Mouse (Mus musculus) midbrain, embryonic 10.5 days (tissue): ENCODE measurements around the gene Plekhg1. TPM values are rescaled to one million over a fixed set of nuclear protein-coding genes. Genes with fewer than 3 reads are reported as not detected.
A peak's percentile ranks its signal among the peaks of the same experiment; 100 is the strongest.

Source experiments
- DNase-seq: peaks from one replicate; pipeline ENCODE4 v3.0.0-alpha.2; 2017; ENCODE audit warnings: low spot score
- H3K27ac ChIP-seq: fragments of 300-500 bp; sonication (generic); replicated peaks from 2 replicates; pipeline ENCODE4 v1.5.1; 2016; ENCODE audit warnings: mild to moderate bottlenecking
- H3K27me3 ChIP-seq: fragments of 300-500 bp; sonication (generic); 2 replicates; pipeline ENCODE4 v1.6.1; 2016; ENCODE audit warnings: low read depth, mild to moderate bottlenecking; ENCODE audit not compliant: poor library complexity, severe bottlenecking
- H3K36me3 ChIP-seq: fragments of 300-500 bp; sonication (generic); 2 replicates; pipeline ENCODE4 v1.6.1; 2016; ENCODE audit warnings: mild to moderate bottlenecking, moderate library complexity
- H3K4me1 ChIP-seq: fragments of 300-500 bp; sonication (generic); 2 replicates; pipeline ENCODE4 v1.6.1; 2016
- H3K4me3 ChIP-seq: fragments of 300-500 bp; sonication (generic); 2 replicates; pipeline ENCODE4 v1.5.1; 2016; ENCODE audit warnings: mild to moderate bottlenecking, moderate library complexity
- H3K9me3 ChIP-seq: fragments of 300-500 bp; sonication (generic); replicated peaks from 2 replicates; pipeline ENCODE4 v1.6.1; 2016; ENCODE audit warnings: mild to moderate bottlenecking
- WGBS: fragments of 180-500 bp; shearing (Covaris S2); methylation state at CpG from one replicate; pipeline ENCODE4 v1.1.7; 2016; 5-methylcytosine and 5-hydroxymethylcytosine counted together
- polyA plus RNA-seq: library from polyadenylated mRNA; unstranded; fragments of >200 nt; fragmentation: Nextera tagmentation; extraction: Ambion mirVana; gene quantifications from 2 replicates; pipeline ENCODE4 v1.2.1, GENCODE M21; 2016

Gene Plekhg1
- polyA plus RNA-seq, 1 experiment from 2014 or later, result 11.7 TPM

- no peaks in the 10 kb centered on the region for H3K27me3 ChIP-seq
- H3K4me1 ChIP-seq, result peaks cover 12% of the 10 kb centered on the region
- 81% methylated on average over 3 of the region's 3 CpGs for WGBS
- H3K27ac ChIP-seq, result no peak overlapping the region
- peaks cover 30% of the 10 kb centered on the region for H3K36me3 ChIP-seq
- no peak for DNase-seq
- H3K4me3 ChIP-seq, result no peak overlapping the region
- H3K9me3 ChIP-seq, result no peaks in the 10 kb centered on the region
Measured at GRCm38 (mm10) chr10:3969026-3969425, 228.9 kb downstream of the Plekhg1 start.

GRCm38 (mm10) chr10:3972237-3972636, 232.1 kb downstream of the Plekhg1 start:
- Histone ChIP-seq H3K27ac (no peak overlapping the region), H3K4me1 (peaks cover 30% of the 10 kb centered on the region), H3K4me3 (peak overlapping the region; percentile 65; the same call in 1 of the 2 replicates), H3K27me3 (no peaks in the 10 kb centered on the region), H3K36me3 (0 out of 2 replicates have a peak, but pooled peaks cover 1% of the 10 kb centered on the region), H3K9me3 (no peaks in the 10 kb centered on the region)
- WGBS, result 88% methylated on average over 9 of the region's 9 CpGs
- DNase-seq, result no peak

- H3K9me3 ChIP-seq, result no peaks in the 10 kb centered on the region
- no peaks in the 10 kb centered on the region for H3K36me3 ChIP-seq
- H3K27ac ChIP-seq, result peak within 1 kb of the TSS; percentile 95
- WGBS, result under 1% methylated on average over 40 of the region's 40 CpGs
- H3K4me1 ChIP-seq, result peaks cover 34% of the 10 kb centered on the region
- H3K27me3 ChIP-seq, result no peaks in the 10 kb centered on the region
- peak within 1 kb of the TSS; percentile 65 for H3K4me3 ChIP-seq
- DNase-seq, result peak; percentile 89
Measured at GRCm38 (mm10) chr10:3972981-3973588, 232.9 kb downstream of the Plekhg1 start, which contains the start of gene Mthfd1l. Gene Mthfd1l, plus strand, starts transcription at chr10:3973118.

DNA sequence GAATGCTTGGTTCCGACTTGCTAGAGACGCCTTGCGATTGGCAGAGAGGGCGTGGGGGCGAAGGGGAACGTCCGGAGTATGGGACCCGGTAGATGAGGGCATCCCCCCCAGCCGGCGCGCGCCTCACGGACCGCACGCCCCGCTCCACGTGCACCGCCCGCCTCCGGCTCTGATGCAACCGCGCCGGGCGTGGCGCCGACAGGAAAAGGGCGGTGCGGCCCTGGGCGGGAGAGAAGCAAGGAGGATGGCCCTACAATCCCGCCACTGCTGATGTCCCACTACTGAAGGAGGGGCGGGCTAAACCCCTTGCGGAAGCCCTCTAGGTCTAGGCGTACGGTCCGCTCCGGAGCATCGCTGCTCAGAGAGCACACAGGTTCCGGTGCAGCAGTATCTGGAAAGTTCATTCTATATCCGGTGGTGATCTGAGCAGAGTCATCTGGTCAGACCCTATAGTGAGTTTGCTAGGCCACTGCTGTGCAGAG, 233.5 kb downstream of the Plekhg1 start:
- Histone ChIP-seq H3K27ac (peak overlapping the region; percentile 95), H3K36me3 (peaks cover 5% of the 10 kb centered on the region), H3K9me3 (no peaks in the 10 kb centered on the region), H3K4me1 (peaks cover 34% of the 10 kb centered on the region), H3K27me3 (no peaks in the 10 kb centered on the region), H3K4me3 (peak overlapping the region; percentile 65)
- under 1% methylated on average over 39 of the region's 39 CpGs for WGBS
- peak; percentile 86 for DNase-seq

- peak overlapping the region; percentile 65 for H3K4me3 ChIP-seq
- DNase-seq, result no peak
- peaks cover 2% of the 10 kb centered on the region; the same call in 1 of the 2 replicates for H3K9me3 ChIP-seq
- peaks cover 34% of the 10 kb centered on the region for H3K4me1 ChIP-seq
- 83% methylated on average over 3 of the region's 3 CpGs for WGBS
- H3K27me3 ChIP-seq, result no peaks in the 10 kb centered on the region
- H3K36me3 ChIP-seq, result peaks cover 13% of the 10 kb centered on the region
- peak overlapping the region; percentile 95; the same call in 1 of the 2 replicates for H3K27ac ChIP-seq
Measured at GRCm38 (mm10) chr10:3974380-3974779, 234.2 kb downstream of the Plekhg1 start.

DNA sequence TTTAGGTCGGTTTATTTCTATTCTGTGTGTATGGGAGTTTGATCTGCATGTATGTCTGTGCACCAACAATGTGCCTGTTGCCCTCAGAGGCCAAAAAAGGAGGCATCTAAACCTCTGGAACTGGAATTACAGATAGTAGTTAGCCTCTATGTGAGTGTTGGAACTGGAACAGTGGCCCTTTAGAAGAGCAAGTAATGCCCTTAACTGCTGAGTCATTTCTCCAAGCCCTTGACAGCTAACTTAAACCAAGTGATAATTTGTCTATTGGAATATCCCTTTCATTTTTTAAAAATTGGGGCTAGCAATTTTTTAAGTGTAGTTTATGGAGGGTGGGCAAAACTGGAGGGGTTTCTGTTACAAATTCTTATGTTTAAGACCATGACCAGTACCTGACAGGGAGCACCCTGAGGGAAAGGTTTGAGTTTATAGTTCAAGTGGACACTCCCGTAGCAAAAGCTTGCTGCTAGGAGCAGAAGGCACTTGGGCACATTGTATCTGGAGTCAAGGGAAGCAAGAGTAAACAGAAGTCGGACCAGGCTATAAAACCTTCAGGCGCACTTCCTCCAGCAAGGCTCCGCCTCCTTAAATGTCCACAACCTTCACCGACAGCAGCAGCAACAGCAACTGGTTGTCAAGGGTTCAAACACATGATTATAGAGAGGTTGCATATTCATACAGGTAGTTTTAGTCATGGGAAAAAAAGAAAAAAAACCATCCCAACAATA, 235.9 kb downstream of the Plekhg1 start:
- no peak for DNase-seq
- Histone ChIP-seq H3K4me1 (peaks cover 34% of the 10 kb centered on the region), H3K27ac (no peak overlapping the region), H3K27me3 (no peaks in the 10 kb centered on the region), H3K9me3 (peaks cover 6% of the 10 kb centered on the region; the same call in 1 of the 2 replicates), H3K4me3 (no peak overlapping the region), H3K36me3 (peaks cover 30% of the 10 kb centered on the region)
- 86% methylated on average over 6 of the region's 6 CpGs for WGBS

DNA sequence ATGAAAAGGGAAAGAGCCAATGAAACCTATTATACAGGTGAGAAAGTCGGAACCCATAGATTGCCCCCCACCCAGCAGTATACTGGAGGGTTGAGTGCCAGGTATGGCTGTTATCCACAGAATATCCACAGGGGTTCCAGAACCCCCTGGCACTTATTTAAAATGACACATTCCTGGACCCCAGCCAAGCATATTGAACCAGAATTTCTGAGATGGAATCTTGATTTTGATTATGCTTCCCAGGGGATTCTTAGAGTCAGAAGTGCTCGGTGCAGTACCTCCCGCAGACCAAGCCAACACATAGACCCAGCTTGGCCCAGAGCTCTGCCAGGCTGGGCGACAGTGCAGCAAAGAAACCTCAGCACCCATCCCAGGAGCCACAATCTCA, 236.5 kb downstream of the Plekhg1 start:
- peaks cover 6% of the 10 kb centered on the region; the same call in 1 of the 2 replicates for H3K9me3 ChIP-seq
- H3K27me3 ChIP-seq, result no peaks in the 10 kb centered on the region
- H3K27ac ChIP-seq, result no peak overlapping the region
- DNase-seq, result no peak
- 90% methylated on average over 4 of the region's 4 CpGs for WGBS
- H3K4me1 ChIP-seq, result peaks cover 34% of the 10 kb centered on the region
- H3K36me3 ChIP-seq, result peaks cover 35% of the 10 kb centered on the region
- no peak overlapping the region for H3K4me3 ChIP-seq

GRCm38 (mm10) chr10:3978326-3978725, 238.2 kb downstream of the Plekhg1 start:
- WGBS, result 91% methylated on average over 3 of the region's 3 CpGs
- no peak overlapping the region for H3K4me3 ChIP-seq

GRCm38 (mm10) chr10:3978792-3979488, 238.8 kb downstream of the Plekhg1 start:
- Histone ChIP-seq H3K27me3 (no peaks in the 10 kb centered on the region), H3K27ac (no peak overlapping the region), H3K4me1 (peaks cover 23% of the 10 kb centered on the region), H3K9me3 (peaks cover 6% of the 10 kb centered on the region; the same call in 1 of the 2 replicates), H3K36me3 (peaks cover 56% of the 10 kb centered on the region), H3K4me3 (no peak overlapping the region)
- no peak for DNase-seq
- WGBS, result 93% methylated on average over 5 of the region's 5 CpGs

More at GRCm38 (mm10) chr10:3978326-3978725, 238.2 kb downstream of the Plekhg1 start:
- no peak for DNase-seq
- Histone ChIP-seq H3K27ac (no peak overlapping the region), H3K27me3 (no peaks in the 10 kb centered on the region), H3K36me3 (peaks cover 52% of the 10 kb centered on the region), H3K9me3 (peaks cover 6% of the 10 kb centered on the region; the same call in 1 of the 2 replicates), H3K4me1 (peaks cover 25% of the 10 kb centered on the region)

DNA sequence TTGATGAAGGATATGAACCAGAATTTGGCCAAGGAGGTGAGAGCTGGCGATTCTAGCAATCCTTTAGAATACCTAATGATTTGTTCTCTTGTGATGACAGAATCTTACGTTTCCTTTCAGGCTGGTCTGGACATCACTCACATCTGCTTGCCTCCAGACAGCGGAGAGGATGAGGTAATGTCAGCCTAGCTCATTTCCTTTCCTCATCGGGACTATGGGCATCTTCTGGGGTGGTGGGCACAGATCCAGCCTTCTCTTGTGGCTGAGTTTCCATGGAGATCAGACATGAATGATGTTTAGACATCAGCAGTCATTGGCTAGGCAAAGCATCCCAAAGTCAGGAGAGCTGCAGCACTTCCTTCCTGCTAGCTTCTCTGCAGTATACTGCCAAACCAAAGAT, 240.1 kb downstream of the Plekhg1 start:
- WGBS, result 88% methylated on average over 4 of the region's 4 CpGs
- DNase-seq, result no peak
- Histone ChIP-seq H3K27me3 (no peaks in the 10 kb centered on the region), H3K27ac (no peak overlapping the region), H3K4me3 (no peak overlapping the region), H3K36me3 (peaks cover 67% of the 10 kb centered on the region), H3K9me3 (peaks cover 6% of the 10 kb centered on the region; the same call in 1 of the 2 replicates), H3K4me1 (peaks cover 10% of the 10 kb centered on the region; the same call in 1 of the 2 replicates)

- Histone ChIP-seq H3K4me1 (no peaks in the 10 kb centered on the region), H3K4me3 (no peak overlapping the region), H3K27ac (no peak overlapping the region), H3K36me3 (peaks cover 66% of the 10 kb centered on the region), H3K27me3 (no peaks in the 10 kb centered on the region), H3K9me3 (no peaks in the 10 kb centered on the region)
- no peak for DNase-seq
- WGBS, result 90% methylated on average over 6 of the region's 6 CpGs
Measured at GRCm38 (mm10) chr10:3990295-3990883, 250.2 kb downstream of the Plekhg1 start.
